Mouse (Mus musculus) adrenal gland, postnatal 25 days (tissue): ENCODE results near the gene Il12a. TPM values are rescaled to one million over a fixed set of nuclear protein-coding genes. Genes with fewer than 3 reads are reported as not detected.

ENCODE experiments used
- DNase-seq: peaks from one replicate; pipeline ENCODE4 v3.0.0; 2021; ENCODE audit warnings: mixed read lengths
- total RNA-seq: library from RNA; stranded (reverse); gene quantifications from 2 replicates; pipeline ENCODE4 v1.2.3, GENCODE M21; 2021

Gene Il12a
- total RNA-seq, 1 experiment from 2014 or later = 0.67 TPM

DNA sequence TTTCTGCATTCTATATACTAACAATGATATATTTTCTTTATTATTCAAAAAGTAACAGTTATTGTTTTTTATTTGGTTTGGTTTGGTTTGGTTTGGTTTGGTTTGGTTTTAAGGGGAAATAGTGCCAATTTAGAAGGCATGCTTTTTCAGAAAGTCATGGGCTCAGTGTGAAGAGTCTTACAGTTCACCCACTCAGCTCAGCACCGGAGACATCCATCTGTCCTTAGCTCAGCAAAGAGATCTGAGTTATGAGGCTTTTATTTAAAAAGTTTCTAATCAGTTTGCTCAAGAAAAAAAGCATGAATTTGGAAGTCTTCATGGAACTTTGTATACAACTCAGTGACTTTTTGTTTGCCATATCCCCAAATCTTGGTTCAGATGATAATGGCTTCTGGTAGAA, 6.2 kb upstream of the Il12a start:
- no peak for DNase-seq

DNA sequence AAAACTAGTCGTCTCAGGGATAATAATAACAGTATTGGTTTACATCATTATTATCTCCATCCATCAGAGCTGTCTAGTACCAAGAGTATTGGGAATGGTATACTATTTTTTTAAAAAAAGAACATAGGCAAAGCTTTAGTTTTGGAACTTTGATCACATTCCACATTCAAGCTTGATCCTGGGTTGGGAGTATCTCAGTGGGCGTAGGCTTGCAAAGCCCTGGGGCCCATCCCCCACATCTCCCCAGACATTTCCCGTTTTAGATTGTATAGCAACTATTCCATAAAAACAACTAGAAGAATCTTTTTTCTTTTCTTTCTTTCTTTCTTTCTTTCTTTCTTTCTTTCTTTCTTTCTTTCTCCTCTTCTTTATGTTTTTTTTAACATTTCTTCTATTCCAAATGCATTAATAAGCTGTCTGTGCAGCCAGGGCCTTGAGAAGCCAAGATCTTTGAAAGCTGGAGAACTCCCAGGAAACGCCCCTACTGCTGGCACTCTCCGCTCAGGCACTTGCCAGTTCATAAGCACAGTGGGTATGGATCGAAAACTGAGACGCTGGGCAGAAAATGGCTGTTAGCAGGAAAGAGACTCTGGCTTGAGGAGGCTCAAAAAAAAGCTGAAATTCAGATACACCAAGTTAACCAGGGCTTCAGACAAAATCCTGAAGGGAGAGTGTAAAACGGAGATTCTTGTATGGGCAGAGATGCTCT, 3.4 kb upstream of the Il12a start:
- DNase-seq = no peak

DNA sequence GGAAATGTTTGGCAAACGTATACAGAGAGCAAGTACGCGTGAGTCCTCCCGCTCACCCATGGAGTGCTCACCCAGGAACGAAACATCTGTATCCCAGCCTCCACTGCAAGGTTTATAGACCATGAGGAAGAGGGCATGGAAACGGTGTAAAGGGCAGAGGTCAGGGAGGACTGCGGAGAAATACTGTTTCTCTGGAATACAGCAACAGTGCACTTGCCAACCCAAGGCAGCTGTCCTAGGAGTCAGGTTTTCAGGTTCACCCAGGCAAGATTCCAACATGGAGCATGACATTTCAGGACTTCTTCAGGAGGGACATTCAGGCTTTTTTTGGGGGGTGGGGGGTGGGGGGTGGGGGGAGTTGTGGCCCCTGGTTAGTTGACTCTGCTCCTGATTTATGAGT, 1.1 kb upstream of the Il12a start:
- no peak for DNase-seq

DNA sequence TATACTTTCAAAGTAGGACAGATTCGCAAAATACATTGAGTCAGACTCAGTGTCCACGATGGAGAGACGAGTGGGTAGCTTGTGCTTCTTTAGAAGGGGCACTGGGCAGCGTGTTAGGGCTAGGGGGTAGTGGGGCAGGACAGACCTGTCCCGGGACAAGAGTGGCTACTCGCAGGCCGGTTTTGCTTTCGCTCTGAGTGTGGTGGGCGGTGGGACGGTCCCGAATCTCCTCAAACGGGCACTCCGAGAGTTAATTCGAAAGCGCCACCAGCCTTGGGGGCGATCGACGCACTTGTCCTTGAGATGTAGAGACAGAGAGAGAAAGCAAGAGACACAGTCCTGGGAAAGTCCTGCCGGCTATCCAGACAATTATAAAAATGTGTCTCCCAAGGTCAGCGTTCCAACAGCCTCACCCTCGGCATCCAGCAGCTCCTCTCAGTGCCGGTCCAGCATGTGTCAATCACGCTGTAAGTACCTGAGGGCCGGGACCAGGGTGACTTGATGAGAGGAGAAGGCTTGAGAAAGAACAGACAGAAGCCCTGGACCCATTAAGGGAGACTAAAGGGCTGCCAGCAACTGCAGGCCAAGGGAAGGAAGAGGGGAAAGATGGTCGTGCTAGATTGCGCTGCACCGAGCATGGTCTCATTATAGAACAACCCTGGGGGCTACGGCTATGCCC, 795 bp downstream of the Il12a start:
- peak; percentile 27 for DNase-seq

DNA sequence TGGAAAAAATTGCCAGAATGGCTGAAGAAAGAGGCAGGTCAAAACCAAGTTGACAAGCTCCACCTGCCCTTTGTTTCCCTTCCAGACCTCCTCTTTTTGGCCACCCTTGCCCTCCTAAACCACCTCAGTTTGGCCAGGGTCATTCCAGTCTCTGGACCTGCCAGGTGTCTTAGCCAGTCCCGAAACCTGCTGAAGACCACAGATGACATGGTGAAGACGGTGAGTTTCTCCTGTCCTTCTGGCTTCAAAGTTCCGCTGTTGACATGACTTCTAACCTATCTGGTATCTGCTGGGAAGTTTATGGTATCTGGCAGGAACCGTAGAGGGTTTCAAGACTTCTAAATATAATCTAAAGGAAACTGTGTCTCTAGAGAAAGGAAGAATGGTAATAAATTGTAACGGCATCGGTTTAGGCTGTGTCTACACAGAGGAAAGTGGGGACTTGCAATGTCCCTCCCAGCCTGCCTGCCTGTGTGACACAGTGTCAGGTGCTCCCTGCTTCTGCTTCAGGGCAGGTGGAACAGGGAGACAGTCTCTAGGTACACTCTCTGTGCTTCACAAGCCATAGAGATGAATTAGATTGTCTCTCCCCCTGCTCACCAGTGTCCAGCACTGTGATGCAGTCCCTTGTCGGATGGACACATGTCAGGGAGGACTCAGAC, 1.6 kb downstream of the Il12a start:
- DNase-seq = no peak

DNA sequence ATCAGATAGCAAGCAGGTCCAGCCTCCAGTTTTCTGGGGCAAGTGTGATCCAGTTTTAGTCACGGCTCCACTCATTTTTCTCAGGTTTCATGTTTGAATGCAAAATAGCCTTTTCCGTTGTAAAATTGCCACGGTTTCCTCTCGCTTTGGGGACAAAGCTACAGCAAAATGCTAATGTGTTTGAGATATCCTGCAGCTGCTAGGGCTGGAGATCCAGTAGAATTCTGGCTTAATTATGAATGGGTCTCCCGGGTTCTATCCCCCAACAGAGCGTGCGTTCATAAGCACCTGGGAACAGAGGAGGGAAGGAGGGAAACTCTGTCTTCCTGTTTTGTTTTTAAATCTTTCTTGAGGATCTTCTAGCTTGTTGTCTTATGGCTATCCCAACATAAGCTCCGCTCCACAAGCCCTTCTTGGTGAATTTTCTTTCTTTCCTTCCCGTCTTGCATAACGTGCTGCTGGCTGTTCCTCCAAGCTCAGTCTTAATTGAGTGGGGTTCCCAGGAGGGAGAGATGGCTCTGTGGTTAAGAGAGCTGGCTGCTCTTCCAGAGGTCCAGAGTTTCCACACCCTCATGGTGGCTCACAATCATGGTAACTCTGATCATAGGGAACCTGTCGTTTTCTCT, 2.3 kb downstream of the Il12a start:
- DNase-seq = no peak

DNA sequence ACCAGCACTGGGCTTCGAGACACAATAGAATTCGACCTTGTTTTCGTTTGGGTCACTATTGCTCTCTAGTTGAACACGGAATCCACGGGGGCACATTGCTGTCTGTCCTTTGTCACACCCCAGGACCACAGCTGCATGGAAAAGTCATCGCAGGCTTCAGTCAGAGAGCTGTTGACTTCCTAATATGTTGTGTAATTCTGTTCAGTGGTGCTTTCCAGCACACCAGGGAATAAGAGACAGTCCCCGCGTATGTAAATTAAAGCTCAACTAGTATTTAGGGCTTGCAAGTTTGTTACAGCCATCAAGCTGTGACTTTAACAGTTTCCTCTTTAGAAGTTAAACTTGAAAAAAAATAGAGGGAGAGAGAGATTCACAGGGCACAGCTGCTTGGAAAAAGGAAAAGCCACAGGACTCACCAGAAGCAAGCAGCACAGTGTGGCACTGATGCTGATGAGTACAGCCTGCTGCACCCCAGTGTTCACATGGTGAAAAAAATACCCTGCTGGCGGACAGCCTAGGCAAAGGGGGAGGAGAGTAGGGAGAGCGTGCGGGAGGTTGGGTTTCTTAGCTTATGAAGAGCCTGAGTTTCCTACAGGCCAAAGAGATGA, 3.1 kb downstream of the Il12a start:
- DNase-seq = peak; percentile 33

DNA sequence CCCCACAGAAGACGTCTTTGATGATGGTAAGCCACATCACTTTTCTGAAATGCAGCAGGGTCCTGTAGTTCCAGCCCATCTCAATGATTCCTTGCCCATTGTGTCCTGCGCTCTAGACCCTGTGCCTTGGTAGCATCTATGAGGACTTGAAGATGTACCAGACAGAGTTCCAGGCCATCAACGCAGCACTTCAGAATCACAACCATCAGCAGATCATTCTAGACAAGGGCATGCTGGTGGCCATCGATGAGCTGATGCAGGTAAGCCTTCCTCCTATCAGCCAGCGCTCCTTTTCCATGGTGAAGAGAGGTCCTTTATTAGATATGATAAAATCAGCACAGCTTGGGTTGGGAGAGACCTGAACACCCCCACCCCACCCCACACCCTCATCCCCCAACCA, 4.9 kb downstream of the Il12a start:
- no peak for DNase-seq

DNA sequence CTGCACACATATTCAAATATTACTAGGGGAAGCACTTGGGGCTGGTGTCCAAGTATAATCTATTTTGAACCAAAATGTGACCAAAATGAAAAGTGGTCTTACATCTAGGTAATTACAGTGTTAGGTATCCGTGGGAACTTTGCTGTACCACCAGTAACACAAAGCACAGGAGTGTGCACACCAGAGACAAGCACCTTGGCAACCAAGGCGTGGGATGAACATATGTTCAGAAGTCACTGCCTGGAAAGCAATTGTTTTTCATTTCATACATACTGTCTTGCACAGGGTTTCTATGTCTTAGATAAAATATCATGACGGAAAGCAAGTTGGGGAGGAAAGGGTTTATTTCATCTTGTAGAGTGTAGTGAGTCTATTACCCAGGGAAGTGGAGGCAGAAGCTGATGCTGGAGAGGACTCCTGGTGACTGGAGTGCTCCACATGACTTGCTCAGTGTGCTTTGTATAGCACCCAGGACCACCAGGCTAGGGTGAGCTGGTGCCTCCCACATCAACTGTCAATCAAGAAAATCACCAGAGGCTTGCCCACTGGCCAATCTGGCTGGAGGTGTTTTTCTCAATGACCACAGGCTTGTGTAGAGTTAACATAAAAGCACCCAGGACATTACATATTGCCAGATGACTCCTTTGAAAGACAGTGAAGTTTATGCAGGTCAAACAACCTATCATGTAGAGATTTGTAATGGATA, 6.2 kb downstream of the Il12a start:
- DNase-seq = no peak

DNA sequence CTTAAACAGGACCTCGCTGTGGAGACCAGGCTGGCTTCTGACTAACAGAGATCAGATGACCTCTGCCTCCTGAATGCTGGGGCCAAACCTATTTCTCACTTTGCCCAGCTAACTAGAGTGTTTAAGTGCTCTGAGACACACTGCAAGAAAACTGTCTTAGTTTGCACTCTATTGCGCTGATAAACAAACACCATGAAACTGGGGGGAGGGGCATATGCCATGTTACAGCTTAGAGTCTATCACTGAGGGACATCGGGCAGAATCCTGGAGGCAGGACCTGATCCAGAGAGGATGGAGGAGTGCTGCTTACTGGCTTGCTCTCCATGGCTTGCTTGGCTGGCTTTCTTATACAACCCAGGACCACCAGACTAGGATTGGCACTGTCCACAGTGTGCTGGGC, 8.2 kb downstream of the Il12a start:
- no peak for DNase-seq

DNA sequence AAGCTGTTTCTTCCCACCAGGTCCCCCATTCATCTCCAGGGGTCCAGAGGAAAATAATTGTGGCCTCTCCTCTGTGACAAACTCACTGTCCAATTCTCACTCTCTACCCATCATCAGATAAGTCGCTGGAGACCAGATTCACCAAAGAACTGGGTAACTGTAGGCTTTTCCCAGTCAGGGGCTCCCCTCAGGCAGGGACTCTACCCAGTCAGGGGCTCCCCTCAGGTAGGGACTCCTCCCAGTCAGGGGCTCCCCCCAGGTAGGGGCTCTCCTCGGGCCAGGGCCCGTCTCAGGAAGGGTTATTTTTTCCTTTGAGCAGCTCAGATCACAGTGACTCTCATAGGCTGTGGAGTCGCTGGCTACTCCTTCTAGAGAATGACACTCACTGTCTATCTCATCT, 9.6 kb downstream of the Il12a start:
- no peak for DNase-seq

DNA sequence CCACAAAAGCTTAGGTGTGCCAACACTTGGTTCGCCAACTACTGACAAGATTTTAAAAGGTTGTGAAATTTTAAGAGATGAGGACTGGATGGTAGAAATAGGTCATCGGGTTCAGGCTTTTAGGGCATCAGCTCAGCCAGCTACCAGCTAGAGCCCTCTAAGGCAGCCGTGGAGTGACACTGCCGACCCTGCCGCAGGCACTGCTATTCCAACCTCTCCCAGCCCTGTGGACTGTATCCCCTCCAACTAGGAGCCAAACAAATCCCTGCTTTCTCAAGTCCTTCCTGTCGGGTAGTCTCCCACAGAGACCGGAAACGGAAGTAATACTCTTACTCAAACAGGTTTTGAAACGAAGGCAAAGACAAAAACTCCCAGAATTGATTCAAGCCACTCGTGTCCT, 15.9 kb downstream of the Il12a start:
- no peak for DNase-seq

DNA sequence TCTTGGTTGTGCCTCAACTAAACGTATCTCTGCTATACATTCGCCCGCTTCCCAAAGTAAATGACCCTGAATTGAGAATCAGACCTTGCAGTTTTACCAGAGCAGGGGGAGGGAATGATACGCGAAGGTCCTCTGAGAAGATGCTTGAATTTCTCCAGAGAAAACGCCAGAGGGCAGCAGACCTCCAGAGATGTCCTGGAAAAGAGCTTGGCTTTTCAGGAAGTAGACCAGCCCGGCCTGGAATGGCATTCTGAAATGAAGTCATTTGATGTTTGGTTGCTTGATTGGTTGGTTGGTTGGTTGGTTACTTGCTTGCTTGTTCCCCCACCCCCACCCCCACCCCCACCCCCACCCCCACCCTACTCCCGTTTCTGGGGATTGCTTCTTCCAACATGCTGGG, 17.8 kb downstream of the Il12a start:
- DNase-seq = peak; percentile 36

DNA sequence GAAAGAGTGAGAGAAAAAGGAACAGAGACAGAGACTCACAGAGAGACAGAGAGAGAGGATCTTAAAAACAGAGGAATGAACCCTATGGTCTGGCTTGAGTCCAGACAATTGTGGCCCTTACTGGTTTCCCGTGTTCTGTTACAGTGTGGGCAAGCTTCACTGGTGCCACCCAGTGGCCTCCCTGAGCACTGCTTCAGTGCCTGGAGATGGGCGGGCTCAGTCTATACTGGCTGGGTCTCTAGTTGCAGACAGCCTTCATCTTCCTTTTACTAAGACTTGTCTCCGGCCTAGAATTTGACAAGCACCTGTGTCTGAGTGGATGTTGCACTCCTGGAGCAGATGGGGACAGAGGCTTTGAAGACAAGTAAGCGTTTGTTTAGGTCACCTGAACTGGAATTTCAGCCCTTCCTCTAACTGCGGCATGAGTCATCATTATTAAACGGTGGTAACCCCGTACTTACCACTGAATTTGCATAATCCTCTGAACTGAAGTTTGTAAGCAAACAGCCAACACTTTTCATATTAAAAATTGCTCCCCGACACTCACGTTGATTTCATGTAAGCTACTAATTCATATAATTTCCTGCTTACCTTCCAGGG, 18.9 kb downstream of the Il12a start:
- peak; percentile 66 for DNase-seq

DNA sequence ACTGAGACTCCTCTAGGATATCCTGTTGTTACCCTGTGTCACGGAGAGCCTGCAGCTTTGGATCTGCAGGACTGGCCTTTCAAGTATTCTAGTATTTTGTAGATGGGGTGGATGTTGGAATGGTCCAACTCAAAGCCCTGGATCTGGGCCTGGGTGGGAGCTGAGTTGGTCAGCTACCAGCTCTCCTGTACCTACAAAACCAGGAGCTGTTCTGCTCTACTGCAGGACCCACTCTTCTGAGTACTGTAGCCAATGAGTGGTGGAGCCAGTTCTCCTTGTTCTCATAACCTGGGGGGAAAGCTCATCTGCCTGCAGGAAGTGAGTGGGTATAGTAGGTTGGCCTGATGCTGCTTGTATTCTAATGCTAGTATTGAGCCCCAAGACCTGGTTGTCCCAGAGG, 20.0 kb downstream of the Il12a start:
- DNase-seq = no peak

DNA sequence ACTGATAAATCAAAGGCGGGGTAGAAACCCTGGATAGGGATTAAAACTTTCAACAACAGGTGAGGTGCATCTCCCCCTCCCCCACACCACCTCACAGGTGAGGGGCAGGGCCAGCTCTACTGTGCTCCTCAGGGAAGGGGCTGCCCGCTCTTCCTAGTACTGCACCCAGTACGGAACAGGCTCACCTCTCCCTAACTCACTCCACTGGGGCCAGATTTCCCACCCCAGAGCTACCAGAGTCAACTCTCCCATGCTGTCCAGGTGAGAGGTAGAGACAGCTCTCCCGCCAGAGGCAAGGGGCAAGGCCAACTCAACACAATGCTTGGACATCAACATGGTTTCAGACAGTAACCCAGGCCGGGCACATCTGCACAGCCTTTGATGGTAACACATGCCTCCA, 21.1 kb downstream of the Il12a start:
- no peak for DNase-seq

DNA sequence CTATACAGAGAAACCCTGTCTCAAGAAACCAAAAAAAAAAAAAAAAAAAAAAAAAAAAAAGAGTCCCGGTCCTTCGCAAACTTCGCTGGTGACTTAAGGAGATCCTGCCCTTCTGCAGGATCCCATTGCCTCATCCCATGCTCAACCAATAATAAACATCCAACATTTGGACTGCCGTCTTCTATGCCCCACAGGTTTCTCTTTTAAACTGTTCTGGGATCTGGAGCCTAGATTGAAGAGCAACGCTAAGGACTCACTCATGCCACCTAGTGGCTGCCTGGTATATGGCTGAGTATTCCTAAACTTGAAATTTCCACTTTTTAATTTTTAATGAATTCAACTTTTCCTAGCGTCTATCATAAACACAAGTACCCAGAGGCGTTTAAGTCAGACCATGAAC, 23.1 kb downstream of the Il12a start:
- DNase-seq = peak; percentile 66

DNA sequence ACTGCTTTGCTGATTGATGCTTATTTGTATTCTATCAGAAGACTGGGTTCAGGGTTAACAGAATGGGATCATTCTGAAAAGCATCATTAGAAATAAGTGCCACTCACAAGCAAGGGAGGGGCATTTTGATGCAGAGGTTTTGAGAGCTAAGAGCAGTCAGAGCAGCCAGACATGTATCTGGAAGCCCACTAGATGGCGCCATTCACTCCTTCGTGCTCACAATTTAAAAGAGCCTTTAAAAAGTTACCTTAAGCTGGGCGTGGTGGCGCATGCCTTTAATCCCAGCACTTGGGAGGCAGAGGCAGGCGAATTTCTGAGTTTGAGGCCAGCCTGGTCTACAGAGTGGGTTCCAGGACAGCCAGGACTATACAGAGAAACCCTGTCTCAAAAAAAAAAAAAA, 26.9 kb downstream of the Il12a start:
- peak; percentile 33 for DNase-seq

DNA sequence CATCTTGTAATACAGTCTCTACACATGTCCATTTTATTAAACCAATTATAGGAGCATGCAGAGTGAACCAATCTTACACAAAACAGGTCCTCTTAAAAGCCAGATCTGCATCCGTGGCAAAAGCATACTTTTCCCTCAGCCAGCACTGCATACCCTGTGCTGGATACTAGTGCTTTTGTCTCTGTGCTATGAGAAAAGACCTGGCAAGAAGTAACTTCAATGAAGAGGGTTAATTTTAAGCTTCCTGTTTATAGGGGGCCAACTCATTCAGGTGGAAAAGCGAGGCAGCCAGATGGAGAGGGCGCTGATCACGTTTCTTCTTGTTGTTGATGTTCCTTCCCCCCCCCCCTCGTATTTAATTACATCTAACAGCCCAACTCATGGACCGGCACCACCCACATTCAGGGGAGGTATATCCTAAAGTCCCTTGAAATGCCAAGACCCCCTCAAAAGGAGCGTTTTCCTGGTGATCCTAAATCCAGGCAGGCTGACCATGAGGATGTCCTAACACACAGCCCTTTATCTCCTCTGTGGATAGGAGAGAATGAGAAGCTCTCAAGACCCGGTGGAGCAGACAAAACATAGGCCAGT, 28.9 kb downstream of the Il12a start:
- DNase-seq = no peak

DNA sequence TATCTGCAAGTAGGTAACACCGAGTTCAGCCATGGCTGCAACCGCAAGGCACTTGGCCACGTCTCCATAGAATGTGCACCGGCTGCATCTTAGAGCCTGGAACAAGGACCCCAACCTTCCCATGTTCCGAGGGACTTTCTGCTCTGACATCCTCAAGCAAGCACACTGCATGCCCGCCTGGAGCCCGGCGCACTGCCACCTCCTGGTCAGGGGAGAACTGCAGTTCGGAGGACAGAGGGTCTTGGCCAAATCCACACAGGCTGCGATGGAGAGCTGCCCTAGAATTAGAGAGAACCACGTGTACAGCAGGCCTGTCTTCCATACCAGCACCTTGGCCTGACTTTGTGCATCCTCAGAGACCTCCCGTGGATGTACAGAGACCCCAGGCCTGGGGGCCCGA, 29.8 kb downstream of the Il12a start:
- DNase-seq = peak; percentile 44

DNA sequence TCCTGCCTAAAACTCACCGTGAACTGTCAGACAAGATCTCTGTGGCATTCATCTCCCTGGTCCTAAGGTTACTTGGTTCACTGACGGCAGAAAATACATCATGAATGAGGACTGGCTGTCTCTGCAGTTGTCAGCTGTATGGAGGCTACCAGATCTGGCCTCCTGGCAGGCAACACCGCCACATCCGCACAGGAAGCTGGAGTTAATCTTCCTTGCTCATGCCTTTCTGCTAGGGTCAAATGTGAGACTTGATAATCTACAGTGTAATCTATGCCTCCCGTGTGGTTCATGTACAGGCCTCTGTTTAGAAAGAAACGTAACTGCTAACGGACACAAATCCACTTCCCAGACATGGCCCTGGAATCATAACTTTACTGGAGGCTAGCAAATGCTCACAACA, 51.5 kb downstream of the Il12a start:
- DNase-seq = no peak
